Mouse (Mus musculus) hindbrain, embryonic 16.5 days (tissue): Measurements from ENCODE around the gene Fscn2. TPM values are rescaled to one million over a fixed set of nuclear protein-coding genes. Genes with fewer than 3 reads are reported as not detected.
A peak's percentile ranks its signal among the peaks of the same experiment; 100 is the strongest.
"Not testable (repeated sequence)": the region's sequence is repeated elsewhere in the genome, so short reads cannot be mapped to it uniquely, and the experiment has no call there.

Source experiments
- ATAC-seq: fragments of 200-750 bp; cut with Nextera tagmentation; 2 replicates; pipeline ENCODE4 v1.8.0; 2017; ENCODE audit warnings: moderate TSS enrichment, moderate library complexity
- H3K27ac ChIP-seq: fragments of 300-500 bp; sonication (generic); 2 replicates; pipeline ENCODE4 v1.5.1; 2014; ENCODE audit warnings: low read depth, mild to moderate bottlenecking, control low read depth, low read length, moderate library complexity
- H3K27me3 ChIP-seq: fragments of 300-500 bp; sonication (generic); replicated peaks from 2 replicates; pipeline ENCODE4 v1.6.1; 2014; ENCODE audit warnings: low read length; ENCODE audit not compliant: control insufficient read depth, insufficient read depth
- H3K36me3 ChIP-seq: fragments of 300-500 bp; sonication (generic); 2 replicates; pipeline ENCODE4 v1.6.1; 2014; ENCODE audit warnings: mild to moderate bottlenecking, low read length, moderate library complexity, mixed read lengths; ENCODE audit not compliant: control insufficient read depth, insufficient read depth
- H3K4me1 ChIP-seq: fragments of 300-500 bp; sonication (generic); 2 replicates; pipeline ENCODE4 v1.6.1; 2014; ENCODE audit warnings: low read depth, low read length; ENCODE audit not compliant: control insufficient read depth, insufficient read depth
- H3K4me2 ChIP-seq: fragments of 300-500 bp; sonication (generic); 2 replicates; pipeline ENCODE4 v1.6.1; 2014; ENCODE audit warnings: mild to moderate bottlenecking, low read length, control low read depth, moderate library complexity
- H3K4me3 ChIP-seq: fragments of 300-500 bp; sonication (generic); 2 replicates; pipeline ENCODE4 v1.5.1; 2014; ENCODE audit warnings: mild to moderate bottlenecking, low read length, control low read depth, moderate library complexity
- H3K9ac ChIP-seq: fragments of 300-500 bp; sonication (generic); 2 replicates; pipeline ENCODE4 v1.6.1; 2014; ENCODE audit warnings: low read depth, mild to moderate bottlenecking, control low read depth, low read length, moderate library complexity
- H3K9me3 ChIP-seq: fragments of 300-500 bp; sonication (generic); 2 replicates; pipeline ENCODE4 v1.6.1; 2014; ENCODE audit warnings: mild to moderate bottlenecking, low read length, moderate library complexity; ENCODE audit not compliant: control insufficient read depth
- WGBS: fragments of 180-500 bp; shearing (Covaris S2); extraction: QIAGEN DNeasy Blood & Tissue Kit; methylation state at CpG from one replicate; pipeline ENCODE4 v1.1.7; 2014; 5-methylcytosine and 5-hydroxymethylcytosine counted together
- polyA plus RNA-seq: library from polyadenylated mRNA; unstranded; fragments of >200 nt; fragmentation: Nextera tagmentation; extraction: Ambion mirVana; gene quantifications from 2 replicates; pipeline ENCODE4 v1.2.1, GENCODE M21; 2015

Fscn2 gene
- polyA plus RNA-seq, 1 experiment from 2014 or later, result 0.66 TPM

GRCm38 (mm10) chr11:120343519-120344309, 17.6 kb upstream of the Fscn2 start:
- Histone ChIP-seq H3K27me3 (no peaks in the 10 kb centered on the region), H3K36me3 (peaks cover 5% of the 10 kb centered on the region; the same call in 1 of the 2 replicates), H3K4me1 (peaks cover 15% of the 10 kb centered on the region), H3K9me3 (no peaks in the 10 kb centered on the region), H3K4me2 (peak overlapping the region; percentile 97), H3K27ac (peak overlapping the region; percentile 56), H3K9ac (no peak overlapping the region), H3K4me3 (no peak overlapping the region)
- WGBS, result 73% methylated on average over 5 of the region's 5 CpGs
- no peak for ATAC-seq

GRCm38 (mm10) chr11:120344310-120344920, 16.9 kb upstream of the Fscn2 start:
- no peak for ATAC-seq

GRCm38 (mm10) chr11:120345067-120345681, 16.2 kb upstream of the Fscn2 start:
- Histone ChIP-seq H3K27ac (peak overlapping the region; percentile 25; the same call in 1 of the 2 replicates), H3K36me3 (peaks cover 5% of the 10 kb centered on the region; the same call in 1 of the 2 replicates), H3K4me2 (peak overlapping the region; percentile 97), H3K4me3 (peak overlapping the region; percentile 45), H3K27me3 (no peaks in the 10 kb centered on the region), H3K4me1 (peaks cover 17% of the 10 kb centered on the region), H3K9ac (peak overlapping the region; percentile 59), H3K9me3 (no peaks in the 10 kb centered on the region)
- WGBS, result 30% methylated on average over 1 of the region's 1 CpGs
- ATAC-seq, result no peak

More at GRCm38 (mm10) chr11:120344310-120344920, 16.9 kb upstream of the Fscn2 start:
- no peaks in the 10 kb centered on the region for H3K27me3 ChIP-seq
- peak overlapping the region; percentile 56; the same call in 1 of the 2 replicates for H3K27ac ChIP-seq
- H3K9me3 ChIP-seq, result no peaks in the 10 kb centered on the region
- 54% methylated on average over 5 of the region's 5 CpGs for WGBS
- peak overlapping the region; percentile 97 for H3K4me2 ChIP-seq
- no peak overlapping the region for H3K9ac ChIP-seq
- H3K4me3 ChIP-seq, result peak overlapping the region; percentile 45
- H3K4me1 ChIP-seq, result peaks cover 16% of the 10 kb centered on the region
- peaks cover 5% of the 10 kb centered on the region; the same call in 1 of the 2 replicates for H3K36me3 ChIP-seq

GRCm38 (mm10) chr11:120346383-120347034, 14.8 kb upstream of the Fscn2 start:
- Histone ChIP-seq H3K4me3 (peak overlapping the region; percentile 49), H3K4me2 (peak overlapping the region; percentile 71), H3K4me1 (peaks cover 27% of the 10 kb centered on the region), H3K9ac (peak overlapping the region; percentile 57)
- WGBS, result 44% methylated on average over 10 of the region's 13 CpGs
- not testable (repeated sequence) for H3K36me3 ChIP-seq, ATAC-seq, H3K27ac ChIP-seq, H3K9me3 ChIP-seq, H3K27me3 ChIP-seq

GRCm38 (mm10) chr11:120347301-120347700, 14.0 kb upstream of the Fscn2 start:
- peak overlapping the region; percentile 100 for H3K27ac ChIP-seq

GRCm38 (mm10) chr11:120347791-120348683, 13.3 kb upstream of the Fscn2 start, which contains the start of gene Actg1:
Gene Actg1, minus strand, starts transcription at chr11:120348542.
- Histone ChIP-seq H3K9ac (peak within 1 kb of the TSS; percentile 100), H3K4me3 (peak within 1 kb of the TSS; percentile 85), H3K4me2 (peak within 1 kb of the TSS; percentile 95), H3K27ac (peak within 1 kb of the TSS; percentile 100), H3K9me3 (no peaks in the 10 kb centered on the region), H3K36me3 (peaks cover 5% of the 10 kb centered on the region; the same call in 1 of the 2 replicates), H3K27me3 (no peaks in the 10 kb centered on the region), H3K4me1 (peaks cover 36% of the 10 kb centered on the region)
- WGBS, result 1% methylated on average over 91 of the region's 103 CpGs
- peak; percentile 86 for ATAC-seq

More at GRCm38 (mm10) chr11:120347301-120347700, 14.0 kb upstream of the Fscn2 start:
- peak overlapping the region; percentile 85 for H3K4me3 ChIP-seq
- H3K36me3 ChIP-seq, result peaks cover 5% of the 10 kb centered on the region; the same call in 1 of the 2 replicates
- ATAC-seq, result no peak
- H3K9ac ChIP-seq, result peak overlapping the region; percentile 100
- H3K27me3 ChIP-seq, result no peaks in the 10 kb centered on the region
- H3K4me2 ChIP-seq, result peak overlapping the region; percentile 56
- H3K4me1 ChIP-seq, result peaks cover 30% of the 10 kb centered on the region
- WGBS, result 4% methylated on average over 9 of the region's 10 CpGs
- no peaks in the 10 kb centered on the region for H3K9me3 ChIP-seq

- H3K4me3 ChIP-seq, result peak overlapping the region; percentile 85
- H3K4me2 ChIP-seq, result peak overlapping the region; percentile 95
- H3K36me3 ChIP-seq, result peaks cover 5% of the 10 kb centered on the region; the same call in 1 of the 2 replicates
- peak overlapping the region; percentile 100 for H3K27ac ChIP-seq
- peaks cover 36% of the 10 kb centered on the region for H3K4me1 ChIP-seq
- peak; percentile 34; the same call in 1 of the 2 replicates for ATAC-seq
- no peaks in the 10 kb centered on the region for H3K9me3 ChIP-seq
- no peaks in the 10 kb centered on the region for H3K27me3 ChIP-seq
- 4% methylated on average over 40 of the region's 53 CpGs for WGBS
- H3K9ac ChIP-seq, result peak overlapping the region; percentile 98
These were observed 12.5 kb upstream of the Fscn2 start for GRCm38 (mm10) chr11:120348684-120349370.
